Mouse (Mus musculus): Measurements from ENCODE around the gene Oas1d.
"Not testable (repeated sequence)": the region's sequence is repeated elsewhere in the genome, so short reads cannot be mapped to it uniquely, and the experiment has no call there.

Gene Oas1d

GRCm38 (mm10) chr5:120902056-120902455 lies 12.3 kb upstream of the Oas1d start:
- DNase-seq (ENCODE audit: low read depth, low spot score) = no peak

- not testable (repeated sequence) for DNase-seq (ENCODE audit: low read depth, low spot score)
Observed at GRCm38 (mm10) chr5:120906791-120907733, 7.3 kb upstream of the Oas1d start, which contains the start of gene Oas1a. Gene Oas1a (minus strand): TSS chr5:120907521.

- DNase-seq (ENCODE audit: low read depth, low spot score) = no peak
Observed at GRCm38 (mm10) chr5:120908196-120908920, 6.0 kb upstream of the Oas1d start.

- DNase-seq (ENCODE audit: low read depth, low spot score) = not testable (repeated sequence)
Observed at GRCm38 (mm10) chr5:120919156-120919935, 5.0 kb downstream of the Oas1d start.

GRCm38 (mm10) chr5:120920296-120920695 lies 6.0 kb downstream of the Oas1d start:
- DNase-seq (ENCODE audit: low read depth, low spot score) = no peak

GRCm38 (mm10) chr5:120923969-120924368 lies 9.6 kb downstream of the Oas1d start:
- DNase-seq (ENCODE audit: low read depth, low spot score) = no peak

GRCm38 (mm10) chr5:120924520-120924919 lies 10.2 kb downstream of the Oas1d start:
- DNase-seq (ENCODE audit: low read depth, low spot score) = not testable (repeated sequence)

GRCm38 (mm10) chr5:120926311-120926710 lies 12.0 kb downstream of the Oas1d start:
- not testable (repeated sequence) for DNase-seq (ENCODE audit: low read depth, low spot score)

GRCm38 (mm10) chr5:120927036-120927435 lies 12.7 kb downstream of the Oas1d start:
- no peak for DNase-seq (ENCODE audit: low read depth, low spot score)

GRCm38 (mm10) chr5:120933966-120934365 lies 19.6 kb downstream of the Oas1d start:
- no peak for DNase-seq (ENCODE audit: low read depth, low spot score)

GRCm38 (mm10) chr5:120937841-120938240 lies 23.5 kb downstream of the Oas1d start:
- DNase-seq (ENCODE audit: low read depth, low spot score) = no peak

- DNase-seq (ENCODE audit: low read depth, low spot score) = no peak
Observed at GRCm38 (mm10) chr5:120938586-120938985, 24.2 kb downstream of the Oas1d start.

- no peak for DNase-seq (ENCODE audit: low read depth, low spot score)
Observed at GRCm38 (mm10) chr5:120942076-120942475, 27.7 kb downstream of the Oas1d start.

- peak; percentile 14 for DNase-seq (ENCODE audit: low read depth, low spot score)
Observed at GRCm38 (mm10) chr5:120952242-120952770, 38.0 kb downstream of the Oas1d start.

GRCm38 (mm10) chr5:120953974-120954373 lies 39.6 kb downstream of the Oas1d start:
- peak; percentile 48 for DNase-seq (ENCODE audit: low read depth, low spot score)

- peak; percentile 34 for DNase-seq (ENCODE audit: low read depth, low spot score)
Observed at GRCm38 (mm10) chr5:120961004-120961403, 46.7 kb downstream of the Oas1d start.

GRCm38 (mm10) chr5:120966156-120966555 lies 51.8 kb downstream of the Oas1d start:
- no peak for DNase-seq (ENCODE audit: low read depth, low spot score)

- no peak for DNase-seq (ENCODE audit: low read depth, low spot score)
Observed at GRCm38 (mm10) chr5:120966894-120967293, 52.6 kb downstream of the Oas1d start.

GRCm38 (mm10) chr5:120967355-120968133 lies 53.2 kb downstream of the Oas1d start:
- DNase-seq (ENCODE audit: low read depth, low spot score) = no peak

- no peak for DNase-seq (ENCODE audit: low read depth, low spot score)
Observed at GRCm38 (mm10) chr5:120968134-120968532, 53.8 kb downstream of the Oas1d start.

GRCm38 (mm10) chr5:120968799-120969198 lies 54.5 kb downstream of the Oas1d start:
- DNase-seq (ENCODE audit: low read depth, low spot score) = no peak
